Mouse (Mus musculus): ENCODE data around the gene Pkp1. TPM values are rescaled to one million over a fixed set of nuclear protein-coding genes. Genes with fewer than 3 reads are reported as not detected.

The Pkp1 gene
- total and polyA plus RNA-seq, 2 experiments from 2014 or later: 0.09 to 0.58 TPM

- no peak for ATAC-seq
Observed at GRCm38 (mm10) chr1:135913657-135914056, 5.3 kb downstream of the Pkp1 start.

GRCm38 (mm10) chr1:135909381-135909780 is 9.6 kb downstream of the Pkp1 start:
- no peak for ATAC-seq
- TF ChIP-seq CTCF (IDR thresholded peaks at IDR 0.05; ENCODE audit: low read depth): no peak

More at GRCm38 (mm10) chr1:135913657-135914056, 5.3 kb downstream of the Pkp1 start:
- no peaks in the 10 kb centered on the region for H3K36me3 ChIP-seq (ENCODE audit: insufficient read depth, low read length)
- no peak overlapping the region for H3K4me2 ChIP-seq (ENCODE audit: low read depth, low read length)
- no peak overlapping the region for H3K9ac ChIP-seq (replicated peaks; ENCODE audit: low read length)
- no peak overlapping the region for H3K27ac ChIP-seq
- H3K4me3 ChIP-seq (ENCODE audit: low read length): no peak overlapping the region
- no peak for DNase-seq (ENCODE audit: low spot score)
- 82% methylated on average over 4 of the region's 4 CpGs for WGBS
- H3K9me3 ChIP-seq (ENCODE audit: low read length): no peaks in the 10 kb centered on the region
- TF ChIP-seq CTCF (IDR thresholded peaks at IDR 0.05; ENCODE audit: low read depth): no peak
- H3K4me1 ChIP-seq (ENCODE audit: insufficient read depth, low read length): no peaks in the 10 kb centered on the region
- peaks cover 18% of the 10 kb centered on the region for H3K27me3 ChIP-seq (ENCODE audit: insufficient read depth, low read length)

GRCm38 (mm10) chr1:135906736-135907135 is 12.3 kb downstream of the Pkp1 start:
- Histone ChIP-seq H3K9ac (replicated peaks; ENCODE audit: low read length) (no peak overlapping the region), H3K4me3 (ENCODE audit: low read length) (no peak overlapping the region), H3K27ac (no peak overlapping the region), H3K4me1 (ENCODE audit: insufficient read depth, low read length) (no peaks in the 10 kb centered on the region), H3K36me3 (ENCODE audit: insufficient read depth, low read length) (no peaks in the 10 kb centered on the region), H3K27me3 (ENCODE audit: insufficient read depth, low read length) (no peaks in the 10 kb centered on the region), H3K4me2 (ENCODE audit: low read depth, low read length) (no peak overlapping the region), H3K9me3 (ENCODE audit: low read length) (no peaks in the 10 kb centered on the region)
- TF ChIP-seq CTCF (IDR thresholded peaks at IDR 0.05; ENCODE audit: low read depth): no peak
- ATAC-seq: no peak
- WGBS: 71% methylated on average over 11 of the region's 11 CpGs
- no peak for DNase-seq (ENCODE audit: low spot score)

More at GRCm38 (mm10) chr1:135909381-135909780, 9.6 kb downstream of the Pkp1 start:
- Histone ChIP-seq H3K36me3 (ENCODE audit: insufficient read depth, low read length) (no peaks in the 10 kb centered on the region), H3K27me3 (ENCODE audit: insufficient read depth, low read length) (no peaks in the 10 kb centered on the region), H3K4me2 (ENCODE audit: low read depth, low read length) (no peak overlapping the region), H3K9me3 (ENCODE audit: low read length) (no peaks in the 10 kb centered on the region), H3K4me1 (ENCODE audit: insufficient read depth, low read length) (no peaks in the 10 kb centered on the region), H3K27ac (no peak overlapping the region), H3K9ac (replicated peaks; ENCODE audit: low read length) (no peak overlapping the region), H3K4me3 (ENCODE audit: low read length) (no peak overlapping the region)
- WGBS: 19% methylated on average over 6 of the region's 6 CpGs
- DNase-seq (ENCODE audit: low spot score): no peak

GRCm38 (mm10) chr1:135899991-135900515 is 19.0 kb downstream of the Pkp1 start:
- DNase-seq (ENCODE audit: low spot score) (no peak), ATAC-seq (no peak)
- Histone ChIP-seq H3K4me3 (ENCODE audit: low read length) (no peak overlapping the region), H3K36me3 (ENCODE audit: insufficient read depth, low read length) (no peaks in the 10 kb centered on the region), H3K4me2 (ENCODE audit: low read depth, low read length) (no peak overlapping the region), H3K27me3 (ENCODE audit: insufficient read depth, low read length) (no peaks in the 10 kb centered on the region), H3K27ac (no peak overlapping the region), H3K9ac (replicated peaks; ENCODE audit: low read length) (no peak overlapping the region), H3K9me3 (ENCODE audit: low read length) (no peaks in the 10 kb centered on the region), H3K4me1 (ENCODE audit: insufficient read depth, low read length) (no peaks in the 10 kb centered on the region)
- TF ChIP-seq CTCF (IDR thresholded peaks at IDR 0.05; ENCODE audit: low read depth): no peak
- 74% methylated on average over 7 of the region's 7 CpGs for WGBS

GRCm38 (mm10) chr1:135899295-135899694 is 19.7 kb downstream of the Pkp1 start:
- WGBS: 88% methylated on average over 6 of the region's 6 CpGs
- no peak overlapping the region for H3K27ac ChIP-seq
- no peak for ATAC-seq
- H3K9ac ChIP-seq (replicated peaks; ENCODE audit: low read length): no peak overlapping the region
- H3K36me3 ChIP-seq (ENCODE audit: insufficient read depth, low read length): no peaks in the 10 kb centered on the region
- DNase-seq (ENCODE audit: low spot score): no peak
- H3K4me3 ChIP-seq (ENCODE audit: low read length): no peak overlapping the region
- TF ChIP-seq CTCF (IDR thresholded peaks at IDR 0.05; ENCODE audit: low read depth): no peak
- H3K9me3 ChIP-seq (ENCODE audit: low read length): no peaks in the 10 kb centered on the region
- H3K4me1 ChIP-seq (ENCODE audit: insufficient read depth, low read length): no peaks in the 10 kb centered on the region
- no peak overlapping the region for H3K4me2 ChIP-seq (ENCODE audit: low read depth, low read length)
- no peaks in the 10 kb centered on the region for H3K27me3 ChIP-seq (ENCODE audit: insufficient read depth, low read length)

GRCm38 (mm10) chr1:135895367-135895766 is 23.6 kb downstream of the Pkp1 start:
- DNase-seq (ENCODE audit: low spot score) (no peak), ATAC-seq (no peak)
- WGBS: 84% methylated on average over 4 of the region's 4 CpGs
- H3K9me3 ChIP-seq (ENCODE audit: low read length): no peaks in the 10 kb centered on the region
- no peaks in the 10 kb centered on the region for H3K27me3 ChIP-seq (ENCODE audit: insufficient read depth, low read length)
- no peak overlapping the region for H3K4me3 ChIP-seq (ENCODE audit: low read length)
- H3K4me2 ChIP-seq (ENCODE audit: low read depth, low read length): no peak overlapping the region
- H3K36me3 ChIP-seq (ENCODE audit: insufficient read depth, low read length): no peaks in the 10 kb centered on the region
- no peaks in the 10 kb centered on the region for H3K4me1 ChIP-seq (ENCODE audit: insufficient read depth, low read length)
- no peak overlapping the region for H3K9ac ChIP-seq (replicated peaks; ENCODE audit: low read length)
- TF ChIP-seq CTCF (IDR thresholded peaks at IDR 0.05; ENCODE audit: low read depth): no peak
- H3K27ac ChIP-seq: no peak overlapping the region

- DNase-seq (ENCODE audit: low spot score) (no peak), ATAC-seq (no peak)
- TF ChIP-seq CTCF (IDR thresholded peaks at IDR 0.05; ENCODE audit: low read depth): no peak
- 83% methylated on average over 3 of the region's 3 CpGs for WGBS
- no peaks in the 10 kb centered on the region for H3K9me3 ChIP-seq (ENCODE audit: low read length)
- no peak overlapping the region for H3K4me2 ChIP-seq (ENCODE audit: low read depth, low read length)
- H3K4me1 ChIP-seq (ENCODE audit: insufficient read depth, low read length): no peaks in the 10 kb centered on the region
- H3K36me3 ChIP-seq (ENCODE audit: insufficient read depth, low read length): no peaks in the 10 kb centered on the region
- H3K27me3 ChIP-seq (ENCODE audit: insufficient read depth, low read length): no peaks in the 10 kb centered on the region
- H3K9ac ChIP-seq (replicated peaks; ENCODE audit: low read length): no peak overlapping the region
- H3K4me3 ChIP-seq (ENCODE audit: low read length): no peak overlapping the region
- no peak overlapping the region for H3K27ac ChIP-seq
Observed at GRCm38 (mm10) chr1:135893377-135893776, 25.6 kb downstream of the Pkp1 start.

Measured in hindbrain, postnatal 0 days (tissue).